Mouse (Mus musculus) small intestine, adult 2 months (tissue): ENCODE results near the gene Tbc1d9b. TPM values are rescaled to one million over a fixed set of nuclear protein-coding genes. Genes with fewer than 3 reads are reported as not detected.

Source experiments
- H3K27ac ChIP-seq: fragments of 200-500 bp; 2 replicates; pipeline ENCODE4 v1.5.1; 2012; ENCODE audit warnings: low read depth, low read length, control low read depth, inconsistent platforms; ENCODE audit not compliant: insufficient read depth
- H3K27me3 ChIP-seq: fragments of 200-500 bp; 2 replicates; pipeline ENCODE4 v1.6.1; 2012; ENCODE audit warnings: mild to moderate bottlenecking, moderate library complexity, low read length, inconsistent platforms; ENCODE audit not compliant: control insufficient read depth, insufficient read depth
- H3K36me3 ChIP-seq: fragments of 200-500 bp; 2 replicates; pipeline ENCODE4 v1.6.1; 2012; ENCODE audit warnings: mild to moderate bottlenecking, low read length, control low read depth, inconsistent platforms; ENCODE audit not compliant: control insufficient read depth, insufficient read depth
- H3K4me1 ChIP-seq: fragments of 200-500 bp; 2 replicates; pipeline ENCODE4 v1.6.1; 2012; ENCODE audit warnings: low read length, inconsistent platforms, mixed read lengths; ENCODE audit not compliant: control insufficient read depth, insufficient read depth, insufficient read length
- H3K4me3 ChIP-seq: fragments of 200-500 bp; 2 replicates; pipeline ENCODE4 v1.5.1; 2012; ENCODE audit warnings: low read depth, mild to moderate bottlenecking, control low read depth, inconsistent platforms, low read length, moderate library complexity
- CTCF ChIP-seq: fragments of 200-500 bp; IDR thresholded peaks from 2 replicates; pipeline ENCODE4 v1.5.1; 2012; ENCODE audit warnings: low read depth, mild to moderate bottlenecking, control low read depth, inconsistent platforms, low read length, moderate library complexity, mixed read lengths; ENCODE audit not compliant: insufficient replicate concordance, insufficient read length; ENCODE audit errors: extremely low read depth
- POLR2A ChIP-seq: fragments of 200-500 bp; IDR thresholded peaks from 2 replicates; pipeline ENCODE4 v1.6.1; 2012; ENCODE audit warnings: low read depth, mild to moderate bottlenecking, control low read depth, inconsistent platforms, low read length, moderate library complexity
- WGBS: fragments of 180-500 bp; shearing (Covaris S2); methylation state at CpG from one replicate; pipeline ENCODE4 v1.1.7; 2018; 5-methylcytosine and 5-hydroxymethylcytosine counted together
- polyA plus RNA-seq: library from polyadenylated mRNA; depleted of rRNA; stranded (reverse); fragments of >200 nt; gene quantifications from 2 replicates; pipeline ENCODE4 v1.2.3, GENCODE M21; 2012; rRNA removed

The Tbc1d9b gene
- polyA plus RNA-seq, result 19.3 and 31.5 TPM in 2 replicates

DNA sequence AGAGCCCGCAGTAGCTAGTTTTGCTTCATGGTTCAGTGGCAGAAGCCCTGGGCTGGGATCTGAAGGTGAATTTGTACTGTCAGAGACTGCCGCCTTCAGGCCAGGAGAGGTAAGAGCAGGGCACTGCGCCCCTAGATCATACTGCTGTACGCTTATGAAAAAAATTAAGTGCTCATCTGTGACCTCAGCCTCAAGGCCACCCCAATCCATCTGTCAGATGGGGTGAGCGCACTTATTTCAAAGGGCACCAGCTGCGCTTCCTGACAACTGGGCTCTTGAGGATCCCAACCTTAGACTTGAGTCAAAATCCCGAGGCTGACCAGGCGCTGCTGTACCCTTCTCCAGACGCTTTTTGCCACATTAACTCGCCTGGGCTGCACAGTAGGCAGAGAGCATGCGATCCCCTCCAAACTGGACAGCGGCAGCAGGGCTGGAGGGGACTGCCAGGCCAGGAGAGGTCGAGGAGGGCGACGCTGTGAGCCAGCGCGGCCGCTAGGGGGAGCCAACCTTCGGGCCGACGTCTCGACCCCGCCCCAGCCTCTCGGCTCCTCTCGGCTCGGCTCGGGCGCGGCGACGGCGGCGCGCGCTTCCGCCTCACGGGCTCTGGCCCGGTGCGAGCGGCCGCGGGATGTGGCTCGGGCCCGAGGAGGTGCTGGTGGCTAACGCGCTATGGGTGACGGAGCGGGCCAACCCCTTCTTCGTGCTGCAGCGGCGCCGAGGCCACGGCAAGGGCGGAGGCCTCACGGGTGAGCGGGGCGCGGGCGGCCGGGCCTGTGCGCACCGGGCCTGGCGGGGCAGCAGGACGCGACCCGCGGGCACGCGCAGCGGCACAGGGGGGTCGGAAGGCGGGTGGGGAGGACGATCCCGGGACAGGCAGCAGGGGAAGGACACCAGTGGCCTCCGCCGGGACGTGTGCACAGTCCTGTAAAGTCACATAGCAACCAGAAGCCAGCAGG is at the start of gene Tbc1d9b:
TSS of gene Tbc1d9b (plus strand) at position 586 of the 956 bp plus-strand sequence.
- Histone ChIP-seq H3K27ac (peak within 1 kb of the TSS; percentile 81), H3K4me3 (peak within 1 kb of the TSS; percentile 74), H3K4me1 (peaks cover 6% of the 10 kb centered on the region; the same call in 1 of the 2 replicates), H3K36me3 (peaks cover 5% of the 10 kb centered on the region; the same call in 1 of the 2 replicates), H3K27me3 (no peaks in the 10 kb centered on the region)
- TF ChIP-seq POLR2A, result peak; percentile 60; the same call in 1 of the 2 replicates
- TF ChIP-seq CTCF, result peak; percentile 73
- under 1% methylated on average over 75 of the region's 77 CpGs for WGBS

- no peak overlapping the region for H3K27ac ChIP-seq
- H3K4me1 ChIP-seq, result no peaks in the 10 kb centered on the region
- H3K27me3 ChIP-seq, result no peaks in the 10 kb centered on the region
- H3K36me3 ChIP-seq, result no peaks in the 10 kb centered on the region
- H3K4me3 ChIP-seq, result no peak overlapping the region
- TF ChIP-seq CTCF (no peak), POLR2A (no peak)
- WGBS, result 93% methylated on average over 3 of the region's 3 CpGs
Observed at GRCm38 (mm10) chr11:50086211-50086610, 45.0 kb upstream of the Tbc1d9b start.

DNA sequence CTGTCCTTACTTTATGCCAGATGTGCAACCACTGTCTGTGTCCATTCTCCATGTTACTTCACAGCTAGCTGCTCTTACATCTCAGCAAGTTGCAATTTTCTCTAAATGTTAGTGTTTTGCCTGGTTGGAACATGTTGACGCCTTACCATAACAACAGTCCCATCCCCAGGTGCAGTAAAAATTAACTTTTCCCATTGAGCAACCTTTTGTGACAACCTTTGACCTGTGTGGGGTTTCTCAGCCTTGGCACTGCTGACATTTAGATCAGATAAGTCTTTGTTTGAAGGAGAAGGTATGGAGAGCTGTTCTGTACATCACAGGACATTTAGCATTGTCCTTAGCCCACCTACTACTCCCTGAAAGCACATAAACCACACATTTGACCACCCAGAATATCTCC is 41.4 kb upstream of the Tbc1d9b start:
- Histone ChIP-seq H3K4me3 (no peak overlapping the region), H3K27ac (no peak overlapping the region), H3K4me1 (no peaks in the 10 kb centered on the region), H3K27me3 (no peaks in the 10 kb centered on the region), H3K36me3 (no peaks in the 10 kb centered on the region)
- 38% methylated on average over 1 of the region's 1 CpGs for WGBS
- TF ChIP-seq POLR2A (no peak), CTCF (no peak)

GRCm38 (mm10) chr11:50090982-50091675 is 40.1 kb upstream of the Tbc1d9b start:
- Histone ChIP-seq H3K4me1 (no peaks in the 10 kb centered on the region), H3K4me3 (no peak overlapping the region), H3K36me3 (no peaks in the 10 kb centered on the region), H3K27me3 (no peaks in the 10 kb centered on the region), H3K27ac (no peak overlapping the region)
- no peak for TF ChIP-seq POLR2A
- TF ChIP-seq CTCF, result no peak
- 80% methylated on average over 5 of the region's 5 CpGs for WGBS

DNA sequence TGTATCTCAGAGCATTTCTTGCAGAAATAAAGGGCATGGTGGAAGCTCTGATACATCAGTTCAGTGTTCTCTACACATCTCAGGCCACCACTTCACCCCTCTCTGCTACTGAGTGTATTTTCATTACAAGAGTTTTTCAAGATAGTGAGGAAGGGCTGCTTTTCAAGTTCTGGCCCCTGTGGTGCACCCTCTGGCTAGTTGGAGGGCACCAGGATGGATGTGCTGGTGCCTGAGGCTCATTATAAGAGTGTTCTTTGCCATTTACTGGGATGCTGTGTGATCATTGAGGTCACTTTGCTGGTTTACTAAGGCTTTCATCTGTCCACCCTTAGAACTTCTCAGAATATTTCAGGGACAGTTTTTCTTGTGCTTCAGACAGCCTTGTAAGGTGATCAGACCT is 39.5 kb upstream of the Tbc1d9b start:
- no peak for TF ChIP-seq POLR2A
- TF ChIP-seq CTCF, result no peak
- no peaks in the 10 kb centered on the region for H3K36me3 ChIP-seq
- H3K27ac ChIP-seq, result no peak overlapping the region
- H3K4me1 ChIP-seq, result no peaks in the 10 kb centered on the region
- H3K4me3 ChIP-seq, result no peak overlapping the region
- H3K27me3 ChIP-seq, result no peaks in the 10 kb centered on the region

DNA sequence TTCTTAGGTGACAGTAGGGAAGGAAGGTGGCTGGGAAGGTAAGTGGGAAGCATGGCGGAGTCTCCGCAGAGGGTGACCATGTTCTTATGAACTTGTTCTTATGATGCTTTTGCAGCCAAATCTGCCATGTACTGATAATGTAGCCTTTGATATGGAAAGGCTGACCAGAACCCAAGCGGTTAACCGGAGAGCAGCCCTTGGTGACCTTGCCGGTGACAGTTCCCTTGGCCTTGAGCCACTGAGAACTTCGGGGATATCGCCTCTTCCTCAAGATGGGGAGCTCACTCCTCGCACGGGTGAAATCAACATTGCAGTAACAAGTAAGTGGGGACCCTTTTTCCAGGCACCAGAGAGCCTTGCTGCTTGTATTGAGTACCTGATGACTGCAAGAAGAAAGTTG is 35.5 kb upstream of the Tbc1d9b start:
- Histone ChIP-seq H3K4me3 (no peak overlapping the region), H3K4me1 (no peaks in the 10 kb centered on the region), H3K27me3 (no peaks in the 10 kb centered on the region), H3K27ac (no peak overlapping the region), H3K36me3 (no peaks in the 10 kb centered on the region)
- TF ChIP-seq POLR2A (no peak), CTCF (no peak)
- WGBS, result 84% methylated on average over 9 of the region's 9 CpGs

GRCm38 (mm10) chr11:50097091-50097490 is 34.1 kb upstream of the Tbc1d9b start:
- TF ChIP-seq CTCF (no peak), POLR2A (no peak)
- H3K27ac ChIP-seq, result no peak overlapping the region
- no peaks in the 10 kb centered on the region for H3K36me3 ChIP-seq
- no peak overlapping the region for H3K4me3 ChIP-seq
- 92% methylated on average over 6 of the region's 6 CpGs for WGBS
- H3K4me1 ChIP-seq, result no peaks in the 10 kb centered on the region
- no peaks in the 10 kb centered on the region for H3K27me3 ChIP-seq
